ENCODE assay signal across 13 mouse cellular contexts in genomic region chr15:85690875-85691274, GRCm38 (mm10). TPM values are rescaled to one million over a fixed set of nuclear protein-coding genes. Genes with fewer than 3 reads are reported as not detected.
"Had no signal": no experiment of that assay in that cellular context is flagged by ENCODE, and none has a peak within 500 bp of the region (broad histone marks: within the 10 kb centered on the region; RNA-seq: fewer than 3 reads in every experiment).

No protein-coding gene starts in this region.

- H3K4me3 ChIP-seq: limb, embryonic 10.5 days; liver, embryonic 15.5 days; midbrain, embryonic 13.5 days; neural tube, embryonic 12.5 days had no signal

- H3K4me1 ChIP-seq: liver, embryonic 15.5 days had no signal

- H3K9me3 ChIP-seq: limb, embryonic 10.5 days; liver, embryonic 15.5 days; midbrain, embryonic 13.5 days; neural tube, embryonic 12.5 days had no signal

- H3K27ac ChIP-seq: limb, embryonic 10.5 days; liver, embryonic 15.5 days; midbrain, embryonic 13.5 days; neural tube, embryonic 12.5 days had no signal

- H3K27me3 ChIP-seq: liver, embryonic 15.5 days had no signal

- DNase-seq: kidney, adult 18-20 months; lung, adult 2 months; lung, postnatal 36 days; right cerebral cortex, postnatal 25 days; thymus, postnatal 36 days had no signal

- H3K36me3 ChIP-seq: limb, embryonic 10.5 days; liver, embryonic 15.5 days had no signal

- H3K9ac ChIP-seq: liver, embryonic 15.5 days; midbrain, embryonic 13.5 days; neural tube, embryonic 12.5 days had no signal

- H3K4me2 ChIP-seq: liver, embryonic 11.5 days; liver, embryonic 15.5 days; midbrain, embryonic 13.5 days; neural tube, embryonic 12.5 days had no signal

- ATAC-seq: lung, postnatal 0 days; midbrain, embryonic 13.5 days had no signal

RNA-seq across cellular contexts. Expression of gene Ppara, which starts 43.9 kb away (rescaled TPM):
- total RNA-seq: megakaryocyte progenitor cell, adult 5-6 weeks; neutrophil, adult 5-6 weeks had no signal
